Mouse (Mus musculus) testis, adult 2 months (tissue): Measurements from ENCODE around the gene Mras. TPM values are rescaled to one million over a fixed set of nuclear protein-coding genes. Genes with fewer than 3 reads are reported as not detected.
A peak's percentile ranks its signal among the peaks of the same experiment; 100 is the strongest.

Experiments
- H3K27ac ChIP-seq: fragments of 200-500 bp; 2 replicates; pipeline ENCODE4 v1.5.1; 2012; ENCODE audit warnings: low read depth, low read length; ENCODE audit not compliant: control insufficient read depth, insufficient read depth
- H3K27me3 ChIP-seq: fragments of 200-500 bp; 2 replicates; pipeline ENCODE4 v1.6.1; 2012; ENCODE audit warnings: mild to moderate bottlenecking, low read length, moderate library complexity; ENCODE audit not compliant: control insufficient read depth, insufficient read depth
- H3K36me3 ChIP-seq: fragments of 200-500 bp; 2 replicates; pipeline ENCODE4 v1.6.1; 2012; ENCODE audit warnings: mild to moderate bottlenecking, low read length; ENCODE audit not compliant: control insufficient read depth, insufficient read depth
- H3K4me1 ChIP-seq: fragments of 200-500 bp; 2 replicates; pipeline ENCODE4 v1.6.1; 2012; ENCODE audit warnings: low read length; ENCODE audit not compliant: control insufficient read depth, insufficient read depth
- H3K4me3 ChIP-seq: fragments of 200-500 bp; 2 replicates; pipeline ENCODE4 v1.5.1; 2012; ENCODE audit warnings: low read depth, mild to moderate bottlenecking, low read length, moderate library complexity, mixed read lengths; ENCODE audit not compliant: control insufficient read depth
- CTCF ChIP-seq: fragments of 200-500 bp; IDR thresholded peaks from 2 replicates; pipeline ENCODE4 v1.5.1; 2012; ENCODE audit warnings: low read depth, mild to moderate bottlenecking, inconsistent platforms, low read length, moderate library complexity; ENCODE audit not compliant: control insufficient read depth, insufficient read depth, insufficient replicate concordance
- POLR2A ChIP-seq: fragments of 200-500 bp; IDR thresholded peaks from 2 replicates; pipeline ENCODE4 v1.6.1; 2012; ENCODE audit warnings: low read depth, mild to moderate bottlenecking, inconsistent platforms, low read length, moderate library complexity; ENCODE audit not compliant: control insufficient read depth
- polyA plus RNA-seq: library from polyadenylated mRNA; depleted of rRNA; stranded (reverse); fragments of >200 nt; gene quantifications from 2 replicates; pipeline ENCODE4 v1.2.3, GENCODE M21; 2012; rRNA removed

Gene Mras
- polyA plus RNA-seq: 17.2 and 20.2 TPM in 2 replicates

DNA sequence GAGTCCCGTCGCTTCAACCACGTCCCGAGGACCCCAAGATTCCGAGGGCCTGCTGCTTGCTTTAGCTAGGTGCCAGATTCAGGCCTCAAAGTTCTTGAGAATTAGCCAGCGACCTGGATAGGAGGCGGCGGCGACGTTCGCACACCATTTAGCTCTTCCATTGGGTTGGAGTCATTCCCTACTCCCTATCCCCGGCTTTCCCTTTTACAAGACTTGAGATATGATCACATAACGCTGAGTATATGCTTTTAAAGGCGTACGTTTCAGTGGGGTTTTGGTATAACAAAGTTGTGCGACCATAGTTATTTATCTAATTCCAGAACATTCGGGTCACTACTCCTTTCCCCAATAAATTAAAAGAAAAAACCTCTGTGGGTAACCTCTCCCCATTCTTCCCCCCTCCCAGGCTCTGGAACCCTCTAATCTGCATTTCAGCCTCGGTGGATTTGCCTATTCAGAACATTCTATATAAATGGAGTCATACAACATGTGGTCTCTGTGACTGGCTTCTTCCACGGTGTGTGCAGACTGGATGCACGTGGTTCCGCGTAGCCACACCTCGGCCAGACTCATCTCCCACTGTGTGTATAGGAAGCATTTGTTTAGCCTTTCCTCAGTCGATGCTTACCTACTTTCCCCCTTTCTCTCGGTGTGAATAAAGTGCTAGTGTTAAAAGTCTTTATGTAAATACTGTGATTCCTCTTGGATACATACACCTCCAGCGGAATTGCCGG, at the start of gene Mras:
Gene Mras (minus strand): TSS at position 351 of the 734 bp plus-strand sequence.
- H3K27ac ChIP-seq: peak within 1 kb of the TSS; percentile 7; the same call in 1 of the 2 replicates
- no peaks in the 10 kb centered on the region for H3K27me3 ChIP-seq
- no peaks in the 10 kb centered on the region for H3K36me3 ChIP-seq
- peaks cover 8% of the 10 kb centered on the region for H3K4me1 ChIP-seq
- H3K4me3 ChIP-seq: peak within 1 kb of the TSS; percentile 65
- TF ChIP-seq POLR2A: no peak
- TF ChIP-seq CTCF: no peak

DNA sequence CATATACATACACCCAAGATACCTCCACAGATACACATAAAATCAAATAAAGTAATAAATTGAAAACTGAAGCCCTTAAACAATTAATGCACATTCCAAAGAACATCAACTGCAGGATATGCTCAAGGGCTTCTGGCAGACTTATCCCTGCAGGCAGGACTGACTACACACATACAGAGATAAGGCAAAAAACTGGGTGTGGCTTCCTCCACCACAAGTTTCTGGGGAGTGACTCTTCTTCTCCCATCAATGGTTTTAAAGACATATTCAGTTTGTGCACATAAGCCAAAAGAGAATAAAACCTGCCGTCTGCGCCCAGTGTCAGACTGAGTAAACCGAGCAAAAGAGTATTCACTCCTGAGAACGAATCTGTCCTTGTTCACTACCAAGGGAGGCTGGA, 48.0 kb upstream of the Mras start:
- Histone ChIP-seq H3K27me3 (no peaks in the 10 kb centered on the region), H3K36me3 (no peaks in the 10 kb centered on the region; the same call in 1 of the 2 replicates)

DNA sequence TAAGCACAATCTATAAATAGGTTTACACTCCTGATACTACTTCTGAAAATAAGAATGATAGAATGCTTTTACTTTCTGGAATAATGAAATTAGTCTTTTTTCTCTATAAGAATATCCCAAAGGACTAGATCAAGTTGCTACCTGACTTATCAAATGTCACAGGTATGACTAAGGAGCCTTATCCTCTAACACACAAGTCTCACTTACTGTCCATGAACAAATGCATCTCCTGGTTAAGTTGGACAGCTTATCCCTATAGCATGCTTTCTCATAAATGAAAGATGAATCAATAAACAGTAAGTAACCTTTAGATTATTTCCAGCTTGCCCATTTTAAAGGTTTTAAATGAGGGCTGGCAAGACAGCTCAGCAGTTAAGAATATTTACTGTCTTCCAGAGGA, 47.5 kb upstream of the Mras start:
- Histone ChIP-seq H3K36me3 (no peaks in the 10 kb centered on the region; the same call in 1 of the 2 replicates), H3K27ac (no peak overlapping the region), H3K4me3 (no peak overlapping the region), H3K27me3 (no peaks in the 10 kb centered on the region), H3K4me1 (peaks cover 9% of the 10 kb centered on the region)
- TF ChIP-seq POLR2A (no peak), CTCF (no peak)

More for the DNA sequence above, 48.0 kb upstream of the Mras start:
- Histone ChIP-seq H3K4me3 (no peak overlapping the region), H3K4me1 (peaks cover 9% of the 10 kb centered on the region), H3K27ac (no peak overlapping the region)
- TF ChIP-seq POLR2A (no peak), CTCF (no peak)

DNA sequence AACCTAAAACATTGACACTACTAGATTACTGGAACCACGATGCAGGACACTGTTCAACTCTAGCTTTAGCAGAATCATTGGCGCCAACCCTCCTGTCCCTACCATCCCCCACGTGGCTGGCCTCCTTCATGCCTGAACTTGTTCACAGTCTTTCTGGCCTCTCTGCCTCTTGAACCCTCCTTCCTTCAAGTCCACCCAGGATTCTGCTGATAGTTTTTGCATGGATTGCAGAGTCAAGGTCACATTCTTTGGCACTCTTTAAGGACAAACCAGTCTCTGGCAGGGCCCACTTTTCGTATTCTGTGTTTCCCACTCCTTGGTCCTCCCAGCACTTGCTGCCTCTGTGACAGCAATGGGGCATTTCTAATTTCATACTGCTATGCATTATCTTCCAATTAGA, 46.0 kb upstream of the Mras start:
- no peak overlapping the region for H3K27ac ChIP-seq
- H3K36me3 ChIP-seq: no peaks in the 10 kb centered on the region
- TF ChIP-seq POLR2A: no peak
- TF ChIP-seq CTCF: no peak

DNA sequence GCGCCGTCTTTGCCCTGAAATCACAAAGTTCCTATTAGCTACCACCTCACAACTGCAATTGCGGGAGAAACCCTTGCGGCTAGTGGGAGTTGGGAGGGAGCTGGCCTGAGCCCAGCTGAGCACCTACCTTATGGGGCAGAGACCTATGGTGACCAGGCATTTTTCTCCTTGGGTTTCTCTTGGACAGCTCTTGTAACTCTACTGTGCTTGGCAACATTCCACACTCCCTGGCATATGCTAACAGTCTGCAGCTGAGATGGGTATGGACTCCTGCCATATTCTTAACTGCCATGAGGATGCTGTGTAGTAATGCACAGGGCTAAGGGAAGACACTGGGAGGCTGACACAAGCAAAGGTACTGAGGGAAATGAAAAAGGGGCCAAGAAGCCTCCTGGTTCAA, 43.6 kb upstream of the Mras start:
- TF ChIP-seq CTCF (no peak), POLR2A (no peak)
- no peaks in the 10 kb centered on the region for H3K36me3 ChIP-seq
- peaks cover 6% of the 10 kb centered on the region for H3K4me1 ChIP-seq
- no peaks in the 10 kb centered on the region for H3K27me3 ChIP-seq
- no peak overlapping the region for H3K4me3 ChIP-seq
- no peak overlapping the region for H3K27ac ChIP-seq

More for the DNA sequence above, 46.0 kb upstream of the Mras start:
- no peaks in the 10 kb centered on the region for H3K27me3 ChIP-seq
- H3K4me3 ChIP-seq: no peak overlapping the region
- H3K4me1 ChIP-seq: peaks cover 6% of the 10 kb centered on the region

DNA sequence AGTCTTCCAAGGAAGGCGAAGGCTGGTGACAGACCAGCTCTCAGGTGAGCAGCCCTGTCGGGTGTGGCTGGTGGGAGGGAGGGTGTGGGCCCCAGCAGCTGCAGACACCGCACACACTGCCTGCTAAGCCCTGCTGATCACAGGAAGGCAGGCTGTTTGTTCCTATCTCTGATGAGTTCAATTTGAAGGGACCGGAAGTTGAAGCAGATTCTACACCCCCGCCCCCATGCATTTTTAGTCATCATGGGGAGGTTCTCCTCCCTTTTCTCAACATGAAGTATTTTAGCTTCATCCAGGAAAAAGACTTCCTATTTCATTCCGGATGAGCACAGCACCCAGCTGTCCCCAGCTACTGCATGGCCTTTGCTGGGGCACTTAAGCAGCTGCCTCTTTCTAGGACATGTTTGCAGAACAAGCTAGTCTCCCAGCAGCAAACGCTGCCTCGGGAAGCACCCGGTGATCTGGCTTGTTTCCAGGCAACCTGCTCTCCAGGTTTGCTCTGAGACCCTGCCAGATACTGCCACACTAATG, 42.1 kb upstream of the Mras start:
- no peak overlapping the region for H3K4me3 ChIP-seq
- TF ChIP-seq CTCF (no peak), POLR2A (no peak)
- H3K4me1 ChIP-seq: peaks cover 6% of the 10 kb centered on the region
- no peak overlapping the region for H3K27ac ChIP-seq
- no peaks in the 10 kb centered on the region for H3K27me3 ChIP-seq
- H3K36me3 ChIP-seq: no peaks in the 10 kb centered on the region

DNA sequence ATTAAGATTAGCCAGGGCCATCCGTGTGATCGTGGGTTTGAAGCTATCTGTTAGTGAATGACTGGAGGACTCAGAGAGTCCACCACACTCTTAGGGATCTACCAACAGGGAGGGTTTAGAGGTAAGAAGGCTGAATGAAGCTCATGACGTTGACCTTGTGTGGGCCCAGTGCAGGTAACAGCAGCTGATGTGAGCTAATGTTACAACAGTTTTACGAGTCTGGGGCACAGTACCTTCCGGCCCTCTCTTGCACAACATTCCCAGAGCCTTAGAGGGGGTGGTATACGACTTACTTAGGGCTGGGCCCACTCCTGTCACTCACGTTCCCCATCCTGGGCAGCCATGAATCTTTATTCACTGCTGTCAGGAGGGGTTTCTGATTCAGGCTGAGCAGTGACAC, 34.2 kb upstream of the Mras start:
- Histone ChIP-seq H3K4me1 (no peaks in the 10 kb centered on the region), H3K4me3 (no peak overlapping the region), H3K27me3 (no peaks in the 10 kb centered on the region), H3K27ac (no peak overlapping the region), H3K36me3 (no peaks in the 10 kb centered on the region)
- no peak for TF ChIP-seq CTCF
- TF ChIP-seq POLR2A: no peak
